Mouse (Mus musculus): ENCODE measurements around the gene Tmem115. TPM values are rescaled to one million over a fixed set of nuclear protein-coding genes. Genes with fewer than 3 reads are reported as not detected.

Gene Tmem115
- polyA plus RNA-seq (2017; shearing (Covaris generic)): 55.2 TPM

DNA sequence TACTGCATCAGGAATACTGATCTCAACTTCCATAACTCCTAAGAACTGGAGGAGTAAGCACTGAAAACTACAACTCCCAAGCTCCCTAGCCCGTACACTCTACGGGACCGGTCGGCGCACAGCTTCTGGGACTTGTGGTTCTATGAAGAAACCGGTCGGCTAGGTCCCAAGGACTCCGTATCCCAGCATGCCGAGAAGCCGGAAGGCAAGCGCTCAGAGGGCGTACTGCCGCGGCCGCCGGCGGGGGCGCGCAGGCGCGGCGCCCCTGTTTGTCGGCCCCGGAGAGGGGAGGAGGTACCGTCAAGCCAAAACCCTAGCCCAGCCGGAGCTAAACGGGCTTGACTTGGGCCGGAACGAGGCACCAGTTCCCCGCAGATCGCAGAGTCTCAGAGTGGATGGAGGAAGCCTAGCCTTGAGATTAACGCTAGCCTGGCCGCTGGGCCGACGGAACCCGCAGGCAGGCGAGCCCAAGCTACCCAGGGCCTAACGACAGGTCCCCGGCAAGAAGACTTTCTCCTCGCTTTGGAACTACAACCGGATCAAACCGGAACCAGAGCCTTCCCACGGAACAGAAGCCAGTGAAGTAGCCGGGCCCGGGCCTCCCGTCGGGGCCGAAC is at the start of gene Tmem115:
TSS of gene Tmem115 (plus strand) at position 155 of the 617 bp plus-strand sequence.

DNA sequence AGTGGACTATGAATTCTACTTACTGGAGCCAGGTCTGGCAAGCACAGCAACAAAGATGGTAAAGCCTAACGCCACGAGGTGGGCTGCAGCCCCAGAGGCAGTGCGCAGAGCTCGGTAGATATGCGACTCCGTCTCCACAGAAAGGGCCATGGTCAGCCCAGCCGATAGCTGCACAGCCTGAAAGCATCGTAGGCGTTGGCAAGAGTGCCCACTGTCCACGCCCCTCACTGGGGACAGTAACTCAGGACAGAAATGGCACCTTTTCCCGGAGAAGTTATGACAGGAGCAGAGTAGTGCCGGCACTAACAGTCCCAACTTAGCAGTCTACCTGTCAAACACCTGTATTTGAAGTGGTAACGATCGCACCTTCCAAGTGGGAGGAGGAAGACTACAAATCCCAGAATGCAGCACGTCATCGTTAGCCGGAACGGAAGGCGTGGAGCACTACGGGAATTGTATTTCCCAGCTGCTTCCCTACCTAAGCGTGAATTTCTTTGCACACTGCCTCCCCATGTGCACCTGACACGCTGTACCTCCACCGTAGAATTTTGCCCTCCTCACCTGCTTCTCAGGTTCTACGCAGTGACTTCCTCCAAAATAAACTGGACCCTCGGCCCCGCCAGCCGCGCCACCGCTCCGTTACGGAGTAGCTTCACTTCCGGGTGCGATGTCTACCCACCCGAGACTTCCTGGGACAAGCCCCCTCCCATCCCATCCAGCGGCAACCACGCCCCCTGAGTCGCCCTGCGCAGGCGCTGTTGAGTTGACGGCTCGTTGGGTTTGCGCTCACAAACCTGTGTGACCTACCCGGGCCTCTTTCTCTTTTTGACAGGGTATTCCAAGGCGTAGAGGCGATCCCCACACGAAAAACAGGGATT is 8.0 kb downstream of the Tmem115 start, which contains the start of the genes Cyb561d2 and Nprl2:
TSS of gene Cyb561d2 (minus strand) at position 720 of the 878 bp plus-strand sequence.
TSS of gene Nprl2 (plus strand) at position 753 of the 878 bp plus-strand sequence.

GRCm38 (mm10) chr9:107547026-107547425 is 13.3 kb downstream of the Tmem115 start, which contains the start of gene Zmynd10:
Gene Zmynd10, plus strand, starts transcription at chr9:107547298.

DNA sequence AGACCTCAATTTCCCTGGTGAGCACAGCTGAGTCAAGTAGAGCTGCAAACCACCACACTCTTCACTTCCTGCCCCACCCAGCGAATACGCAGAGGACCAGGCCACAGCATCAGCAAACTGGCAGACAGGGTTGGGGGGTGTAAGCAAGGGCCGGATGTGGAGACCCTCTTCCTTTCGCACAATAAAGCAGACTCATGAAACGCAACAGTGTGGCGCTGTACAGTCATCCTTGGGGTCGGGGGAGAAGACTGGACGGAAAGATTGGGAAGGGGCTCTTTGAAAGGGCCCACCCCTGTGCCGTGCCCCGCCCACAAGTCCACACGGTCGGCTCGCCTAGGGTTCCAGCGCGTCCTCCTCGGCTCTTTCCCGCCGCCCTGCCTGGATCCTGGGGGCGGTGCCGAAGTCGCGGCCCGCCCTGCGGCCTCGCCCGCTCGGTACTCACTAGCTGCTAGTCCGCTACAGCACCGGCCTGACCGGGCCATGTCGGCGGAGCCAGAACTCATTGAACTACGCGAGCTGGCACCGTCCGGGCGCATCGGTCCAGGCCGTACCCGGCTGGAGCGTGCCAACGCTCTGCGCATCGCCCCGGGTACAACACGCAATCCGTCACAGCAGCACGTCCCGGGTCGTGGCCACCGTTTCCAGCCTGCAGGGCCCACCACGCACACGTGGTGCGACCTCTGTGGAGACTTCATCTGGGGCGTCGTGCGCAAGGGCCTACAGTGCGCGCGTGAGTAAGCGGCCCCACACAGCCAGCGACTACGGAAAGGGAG is 17.6 kb downstream of the Tmem115 start, which contains the start of gene Rassf1:
TSS of gene Rassf1 (plus strand) at position 439 of the 773 bp plus-strand sequence.

DNA sequence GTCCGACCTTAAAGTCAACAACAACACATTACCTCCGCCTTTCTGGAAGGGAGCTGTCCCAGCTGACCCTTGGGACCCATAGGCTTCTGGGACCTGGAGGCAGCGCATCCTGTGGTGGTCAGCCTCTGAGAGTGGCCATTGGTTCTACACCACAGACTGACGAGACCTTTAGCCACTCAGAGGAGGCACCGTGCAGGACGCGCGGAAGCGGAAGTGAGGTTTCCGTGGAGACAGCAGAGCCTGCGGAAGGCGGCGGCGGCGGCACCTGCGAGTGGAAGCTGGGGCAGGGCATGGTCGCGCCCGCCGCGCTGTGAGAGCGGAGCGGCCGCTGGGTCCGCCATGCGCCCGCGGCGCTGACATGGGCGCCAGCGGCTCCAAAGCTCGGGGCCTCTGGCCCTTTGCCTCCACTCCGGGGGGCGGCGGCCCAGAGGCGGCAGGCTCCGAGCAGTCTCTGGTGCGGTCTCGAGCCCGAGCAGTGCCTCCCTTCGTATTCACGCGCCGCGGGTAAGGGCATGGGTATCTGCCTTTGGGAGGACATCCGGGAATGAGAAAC is 29.4 kb downstream of the Tmem115 start, which contains the start of gene Tusc2:
TSS of gene Tusc2 (plus strand) at position 227 of the 553 bp plus-strand sequence.

GRCm38 (mm10) chr9:107567702-107568319 is 34.1 kb downstream of the Tmem115 start, which contains the start of gene Hyal2:
Gene Hyal2, plus strand, starts transcription at chr9:107567945.

GRCm38 (mm10) chr9:107576357-107577107 is 42.8 kb downstream of the Tmem115 start, which contains the start of gene Hyal1:
Gene Hyal1, plus strand, starts transcription at chr9:107576927.

DNA sequence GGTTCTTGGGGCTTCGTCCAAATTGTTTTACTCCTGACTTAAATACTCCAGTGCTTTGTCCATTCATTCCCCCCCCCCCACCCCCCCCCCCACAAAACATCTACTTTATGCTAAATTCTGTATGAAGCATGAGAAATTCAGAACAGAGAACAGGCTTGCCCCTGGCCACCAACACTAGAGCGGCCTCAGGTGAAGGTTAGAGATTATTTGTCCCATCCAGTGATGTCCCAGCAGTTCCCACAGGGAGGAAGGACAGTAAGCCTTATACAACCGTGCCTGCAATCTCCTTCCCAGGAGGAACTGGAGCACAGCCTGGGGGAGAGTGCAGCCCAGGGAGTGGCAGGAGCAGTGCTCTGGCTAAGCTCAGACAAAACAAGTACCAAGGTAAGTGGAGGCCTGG is 44.8 kb downstream of the Tmem115 start, which contains the start of gene Naa80:
TSS of gene Naa80 (plus strand) at position 301 of the 400 bp plus-strand sequence.

GRCm38 (mm10) chr9:107580501-107581317 is 47.0 kb downstream of the Tmem115 start, which contains the start of gene Hyal3:
Gene Hyal3, plus strand, starts transcription at chr9:107580818.

GRCm38 (mm10) chr9:107586974-107587832 is 53.5 kb downstream of the Tmem115 start, which contains the start of gene Ifrd2:
Gene Ifrd2, plus strand, starts transcription at chr9:107587642.

Other genes with a start within 250 kb of the Tmem115 start
- 97.6 TPM for gene Mapkapk3, start 244.1 kb upstream of the Tmem115 start, polyA plus RNA-seq (2017; shearing (Covaris generic))
- gene Cish, start 237.9 kb upstream of the Tmem115 start, polyA plus RNA-seq (2017; shearing (Covaris generic)): 167 TPM
- gene Hemk1, start 195.6 kb upstream of the Tmem115 start, polyA plus RNA-seq (2017; shearing (Covaris generic)): 6.2 TPM
- gene 6430571L13Rik, start 193.3 kb upstream of the Tmem115 start, polyA plus RNA-seq (2017; shearing (Covaris generic)): 0.34 TPM
- gene Cacna2d2, start 134.3 kb upstream of the Tmem115 start, polyA plus RNA-seq (2017; shearing (Covaris generic)): 0.09 TPM
- 27.9 TPM for gene Cyb561d2, start 8.2 kb downstream of the Tmem115 start, polyA plus RNA-seq (2017; shearing (Covaris generic))
- 47.6 TPM for gene Nprl2, start 8.3 kb downstream of the Tmem115 start, polyA plus RNA-seq (2017; shearing (Covaris generic))
- gene Zmynd10, start 13.4 kb downstream of the Tmem115 start, polyA plus RNA-seq (2017; shearing (Covaris generic)): 3.1 TPM
- gene Rassf1, start 17.6 kb downstream of the Tmem115 start, polyA plus RNA-seq (2017; shearing (Covaris generic)): 165 TPM
- 39.7 TPM for gene Tusc2, start 29.3 kb downstream of the Tmem115 start, polyA plus RNA-seq (2017; shearing (Covaris generic))
- 3.9 TPM for gene Hyal2, start 34.0 kb downstream of the Tmem115 start, polyA plus RNA-seq (2017; shearing (Covaris generic))
- gene Hyal1, start 43.0 kb downstream of the Tmem115 start, polyA plus RNA-seq (2017; shearing (Covaris generic)): 1.8 TPM
- 11.1 TPM for gene Naa80, start 44.9 kb downstream of the Tmem115 start, polyA plus RNA-seq (2017; shearing (Covaris generic))
- 0.35 TPM for gene Hyal3, start 46.9 kb downstream of the Tmem115 start, polyA plus RNA-seq (2017; shearing (Covaris generic))
- 17.4 TPM for gene Ifrd2, start 53.7 kb downstream of the Tmem115 start, polyA plus RNA-seq (2017; shearing (Covaris generic))
- gene Sema3b, start 75.3 kb downstream of the Tmem115 start, polyA plus RNA-seq (2017; shearing (Covaris generic)): not detected
- gene Gnai2, start 101.4 kb downstream of the Tmem115 start, polyA plus RNA-seq (2017; shearing (Covaris generic)): 638 TPM
- 1.6 TPM for gene Slc38a3, start 135.6 kb downstream of the Tmem115 start, polyA plus RNA-seq (2017; shearing (Covaris generic))
- gene Gnat1, start 145.8 kb downstream of the Tmem115 start, polyA plus RNA-seq (2017; shearing (Covaris generic)): 9.1 TPM
- gene Sema3f, start 176.5 kb downstream of the Tmem115 start, polyA plus RNA-seq (2017; shearing (Covaris generic)): 0.22 TPM
- gene Rbm5, start 237.1 kb downstream of the Tmem115 start, polyA plus RNA-seq (2017; shearing (Covaris generic)): 306 TPM